Mouse (Mus musculus): ENCODE measurements at regions not wholly inside any gene's neighbourhood (a gene's known extent, or its start where the extent isn't known, plus 50 kb on each side); places are given as distances from the start of the nearest gene placed in this dataset.

DNA sequence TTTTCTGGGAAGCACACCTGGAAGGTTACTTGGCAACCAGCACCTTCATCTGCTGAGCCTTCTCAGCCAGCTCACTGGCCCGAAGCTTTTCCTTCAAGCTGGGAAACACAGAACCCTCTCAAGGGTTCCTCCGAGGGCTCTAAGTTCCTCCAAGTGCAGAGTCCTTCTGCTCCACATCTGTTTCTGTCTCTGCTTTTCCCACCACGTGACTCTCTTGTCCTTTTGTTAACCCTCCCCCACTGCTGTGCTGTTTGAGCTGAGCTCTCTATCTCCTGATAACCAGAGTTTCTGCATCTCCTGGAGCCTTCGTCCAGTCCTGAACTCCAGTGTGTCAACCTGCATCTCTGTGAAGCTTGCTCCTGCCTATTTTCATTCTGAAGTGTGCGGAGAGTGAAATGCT is 183.5 kb upstream of the Fbxo11 start:
- Histone ChIP-seq H3K9me3 (ENCODE audit: low read length) (no peaks in the 10 kb centered on the region), H3K27ac (no peak overlapping the region), H3K27me3 (ENCODE audit: insufficient read depth, low read length) (no peaks in the 10 kb centered on the region), H3K9ac (replicated peaks; ENCODE audit: low read length) (no peak overlapping the region), H3K4me3 (ENCODE audit: low read length) (no peak overlapping the region), H3K4me1 (ENCODE audit: insufficient read depth, low read length) (peaks cover 6% of the 10 kb centered on the region; the same call in 1 of the 2 replicates), H3K4me2 (ENCODE audit: low read depth, low read length) (no peak overlapping the region), H3K36me3 (ENCODE audit: insufficient read depth, low read length) (no peaks in the 10 kb centered on the region)
- WGBS, result 67% methylated on average over 5 of the region's 5 CpGs
- no peak for TF ChIP-seq CTCF (IDR thresholded peaks at IDR 0.05; ENCODE audit: low read depth)
- ATAC-seq, result no peak
- no peak for DNase-seq (ENCODE audit: low spot score)

DNA sequence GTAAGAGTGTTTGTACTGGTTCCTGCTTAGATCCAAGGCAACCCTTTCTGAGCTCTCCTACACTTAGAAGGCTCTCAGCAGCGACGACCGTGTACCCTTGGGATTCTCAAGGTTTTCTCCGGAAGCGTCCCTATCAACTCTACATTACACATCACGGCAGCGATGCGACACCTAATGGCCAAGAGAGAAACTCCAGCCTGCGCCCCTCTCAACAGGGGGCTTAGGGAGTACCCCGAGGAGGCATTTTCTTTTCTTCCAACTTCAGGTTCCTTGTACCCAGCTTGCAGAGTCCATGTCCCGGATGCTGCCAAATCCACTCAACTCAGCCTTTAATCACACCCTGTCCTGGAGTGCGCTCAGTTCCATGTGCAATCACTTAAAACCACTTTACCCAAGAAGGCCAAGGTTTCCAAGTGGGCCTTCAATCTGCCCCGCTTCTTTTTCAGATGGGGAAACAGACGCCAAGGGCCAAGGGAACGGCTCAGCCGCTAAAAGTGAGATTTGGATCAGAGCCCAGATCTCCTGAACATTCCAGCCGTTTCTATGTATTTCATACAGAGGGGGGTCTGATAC is 186.9 kb upstream of the Fbxo11 start:
- Histone ChIP-seq H3K4me2 (ENCODE audit: low read depth, low read length) (peak overlapping the region; percentile 51), H3K9ac (replicated peaks; ENCODE audit: low read length) (no peak overlapping the region), H3K36me3 (ENCODE audit: insufficient read depth, low read length) (no peaks in the 10 kb centered on the region), H3K27ac (peak overlapping the region; percentile 26; the same call in 1 of the 2 replicates), H3K4me1 (ENCODE audit: insufficient read depth, low read length) (peaks cover 15% of the 10 kb centered on the region), H3K27me3 (ENCODE audit: insufficient read depth, low read length) (no peaks in the 10 kb centered on the region), H3K9me3 (ENCODE audit: low read length) (no peaks in the 10 kb centered on the region), H3K4me3 (ENCODE audit: low read length) (0 out of 2 replicates have a peak overlapping the region, but pooled peaks have one; percentile 6)
- DNase-seq (ENCODE audit: low spot score) (peak; percentile 89), ATAC-seq (peak; percentile 55; the same call in 1 of the 2 replicates)
- TF ChIP-seq CTCF (IDR thresholded peaks at IDR 0.05; ENCODE audit: low read depth), result peak; percentile 88
- 8% methylated on average over 17 of the region's 17 CpGs for WGBS

- Histone ChIP-seq H3K27ac (peak overlapping the region; percentile 98), H3K9me3 (ENCODE audit: low read length) (no peaks in the 10 kb centered on the region), H3K27me3 (ENCODE audit: insufficient read depth, low read length) (no peaks in the 10 kb centered on the region), H3K36me3 (ENCODE audit: insufficient read depth, low read length) (no peaks in the 10 kb centered on the region), H3K9ac (replicated peaks; ENCODE audit: low read length) (peak overlapping the region; percentile 95), H3K4me3 (ENCODE audit: low read length) (peak overlapping the region; percentile 64), H3K4me2 (ENCODE audit: low read depth, low read length) (peak overlapping the region; percentile 100), H3K4me1 (ENCODE audit: insufficient read depth, low read length) (peaks cover 17% of the 10 kb centered on the region)
- DNase-seq (ENCODE audit: low spot score) (peak; percentile 96), ATAC-seq (peak; percentile 81)
- WGBS, result 1% methylated on average over 40 of the region's 40 CpGs
- peak; percentile 89 for TF ChIP-seq CTCF (IDR thresholded peaks at IDR 0.05; ENCODE audit: low read depth)
These were observed 184.5 kb upstream of the Foxn2 start for GRCm38 (mm10) chr17:88255744-88256598.

DNA sequence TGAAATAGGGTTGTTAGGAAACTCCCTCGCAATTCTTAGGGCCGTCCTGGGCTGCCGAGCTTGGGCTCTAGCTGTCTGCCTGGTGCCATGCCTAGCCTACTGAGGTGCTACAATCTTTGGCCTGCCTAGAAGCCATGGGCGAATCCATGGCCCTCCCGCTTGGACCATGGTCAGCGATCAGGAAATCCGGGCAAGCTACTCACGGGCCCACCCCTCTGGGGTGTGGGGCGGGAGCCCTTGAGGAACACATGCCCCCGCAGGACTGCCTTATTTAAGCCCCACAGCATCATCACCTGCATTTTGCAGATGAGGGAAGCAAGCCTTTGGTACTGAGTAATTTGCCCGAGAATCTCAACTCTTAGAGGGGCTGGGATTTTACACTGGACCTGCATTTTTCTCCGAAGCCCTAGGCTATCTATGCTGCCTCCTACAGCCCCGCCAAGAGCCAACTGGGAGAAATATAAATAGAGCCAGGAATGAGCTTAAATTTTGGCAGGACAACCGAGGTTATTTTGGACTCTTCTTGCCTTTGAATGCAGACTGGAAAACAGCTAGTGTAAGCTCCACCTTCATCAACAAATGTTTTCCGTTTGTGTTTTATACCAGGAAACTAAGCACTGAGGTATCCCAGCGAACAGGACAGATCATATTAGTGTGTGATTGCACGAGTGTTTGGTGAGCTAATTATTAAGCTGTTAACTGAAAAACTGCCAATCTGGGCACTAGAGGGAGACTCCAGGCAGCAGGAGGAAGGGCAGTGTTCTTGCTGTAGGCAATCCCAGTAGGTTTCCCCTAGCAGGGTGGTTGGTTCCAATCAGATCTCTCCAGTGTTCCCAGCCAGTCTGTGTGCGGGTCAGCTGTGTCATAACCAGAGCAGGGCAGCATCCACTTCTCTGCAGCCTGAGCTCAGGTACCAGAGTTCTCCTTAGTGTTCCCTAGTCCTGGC is 183.6 kb upstream of the Foxn2 start:
- H3K9ac ChIP-seq (replicated peaks; ENCODE audit: low read length), result peak overlapping the region; percentile 95
- no peaks in the 10 kb centered on the region for H3K36me3 ChIP-seq (ENCODE audit: insufficient read depth, low read length)
- no peaks in the 10 kb centered on the region for H3K9me3 ChIP-seq (ENCODE audit: low read length)
- H3K4me1 ChIP-seq (ENCODE audit: insufficient read depth, low read length), result peaks cover 12% of the 10 kb centered on the region; the same call in 1 of the 2 replicates
- peak overlapping the region; percentile 98 for H3K27ac ChIP-seq
- WGBS, result under 1% methylated on average over 18 of the region's 18 CpGs
- TF ChIP-seq CTCF (IDR thresholded peaks at IDR 0.05; ENCODE audit: low read depth), result peak; percentile 80
- DNase-seq (ENCODE audit: low spot score) (peak; percentile 89), ATAC-seq (peak; percentile 74)
- H3K4me3 ChIP-seq (ENCODE audit: low read length), result peak overlapping the region; percentile 64
- H3K27me3 ChIP-seq (ENCODE audit: insufficient read depth, low read length), result no peaks in the 10 kb centered on the region
- H3K4me2 ChIP-seq (ENCODE audit: low read depth, low read length), result peak overlapping the region; percentile 100

DNA sequence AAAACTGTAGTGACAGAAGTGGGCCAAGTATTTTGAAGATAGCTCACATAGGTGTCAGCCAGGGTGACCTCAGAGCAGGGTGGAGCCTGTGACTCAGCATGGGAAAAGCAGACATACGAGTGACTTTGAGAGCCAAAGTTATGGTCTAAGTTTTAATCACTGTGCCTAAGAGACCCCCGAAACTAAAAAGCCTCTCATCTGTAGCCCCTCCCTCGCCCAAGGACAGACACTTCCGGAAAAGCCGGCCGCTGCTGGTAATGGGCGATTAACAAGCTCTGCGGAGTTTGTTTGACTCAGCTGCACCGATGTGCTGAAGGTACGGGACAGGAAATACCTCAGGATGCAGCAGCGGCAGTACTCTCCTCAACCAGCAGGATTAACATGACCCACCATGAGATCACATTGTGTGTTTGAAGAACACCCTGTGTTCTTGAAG is 182.1 kb upstream of the Foxn2 start:
- 79% methylated on average over 11 of the region's 11 CpGs for WGBS
- Histone ChIP-seq H3K27ac (no peak overlapping the region), H3K27me3 (ENCODE audit: insufficient read depth, low read length) (no peaks in the 10 kb centered on the region), H3K36me3 (ENCODE audit: insufficient read depth, low read length) (no peaks in the 10 kb centered on the region), H3K4me3 (ENCODE audit: low read length) (no peak overlapping the region), H3K9me3 (ENCODE audit: low read length) (no peaks in the 10 kb centered on the region), H3K9ac (replicated peaks; ENCODE audit: low read length) (no peak overlapping the region), H3K4me1 (ENCODE audit: insufficient read depth, low read length) (peaks cover 12% of the 10 kb centered on the region; the same call in 1 of the 2 replicates), H3K4me2 (ENCODE audit: low read depth, low read length) (no peak overlapping the region)
- ATAC-seq (no peak), DNase-seq (ENCODE audit: low spot score) (peak; percentile 8)
- peak; percentile 45 for TF ChIP-seq CTCF (IDR thresholded peaks at IDR 0.05; ENCODE audit: low read depth)

GRCm38 (mm10) chr17:88260176-88260575 is 180.3 kb upstream of the Foxn2 start:
- DNase-seq (ENCODE audit: low spot score) (no peak), ATAC-seq (no peak)
- no peak for TF ChIP-seq CTCF (IDR thresholded peaks at IDR 0.05; ENCODE audit: low read depth)
- H3K4me3 ChIP-seq (ENCODE audit: low read length), result no peak overlapping the region
- no peaks in the 10 kb centered on the region for H3K27me3 ChIP-seq (ENCODE audit: insufficient read depth, low read length)
- no peak overlapping the region for H3K9ac ChIP-seq (replicated peaks; ENCODE audit: low read length)
- H3K9me3 ChIP-seq (ENCODE audit: low read length), result no peaks in the 10 kb centered on the region
- peaks cover 12% of the 10 kb centered on the region; the same call in 1 of the 2 replicates for H3K4me1 ChIP-seq (ENCODE audit: insufficient read depth, low read length)
- H3K27ac ChIP-seq, result no peak overlapping the region
- no peak overlapping the region for H3K4me2 ChIP-seq (ENCODE audit: low read depth, low read length)
- 90% methylated on average over 7 of the region's 7 CpGs for WGBS
- H3K36me3 ChIP-seq (ENCODE audit: insufficient read depth, low read length), result no peaks in the 10 kb centered on the region
